Mouse (Mus musculus) adrenal gland, postnatal 36 days (tissue): ENCODE results near the gene Sort1. TPM values are rescaled to one million over a fixed set of nuclear protein-coding genes. Genes with fewer than 3 reads are reported as not detected.

Experiments used
- DNase-seq, 2 experiments: peaks; one replicate each; pipeline ENCODE4 v3.0.0; 2021; ENCODE audit warnings: mixed read lengths in 1 of 2
- total RNA-seq, 2 experiments: library from RNA; stranded (reverse); gene quantifications; 2 replicates each; pipeline ENCODE4 v1.2.3; 2021

Gene Sort1
- total RNA-seq, 2 experiments from 2014 or later, result 40.7 to 50.8 TPM

GRCm38 (mm10) chr3:108327916-108328315, 44.0 kb downstream of the Sort1 start:
- no peak for DNase-seq

- peak; percentile 82 to 87 for DNase-seq
These were observed 44.6 kb downstream of the Sort1 start for GRCm38 (mm10) chr3:108328441-108328841.

- no peak for DNase-seq
These were observed 46.9 kb downstream of the Sort1 start for GRCm38 (mm10) chr3:108330812-108331211.

- no peak for DNase-seq
These were observed 53.0 kb downstream of the Sort1 start for GRCm38 (mm10) chr3:108336878-108337277.

- DNase-seq, result no peak
These were observed 57.2 kb downstream of the Sort1 start for GRCm38 (mm10) chr3:108341040-108341439.

- DNase-seq, result no peak
These were observed 58.3 kb downstream of the Sort1 start for GRCm38 (mm10) chr3:108342185-108342584.

- no peak for DNase-seq
These were observed 62.0 kb downstream of the Sort1 start for GRCm38 (mm10) chr3:108345855-108346254.

- no peak for DNase-seq
These were observed 64.5 kb downstream of the Sort1 start for GRCm38 (mm10) chr3:108348376-108348775.

GRCm38 (mm10) chr3:108355245-108355644, 71.4 kb downstream of the Sort1 start:
- DNase-seq, result no peak

- no peak for DNase-seq
These were observed 73.2 kb downstream of the Sort1 start for GRCm38 (mm10) chr3:108357051-108357450.

GRCm38 (mm10) chr3:108358445-108358844, 74.6 kb downstream of the Sort1 start:
- DNase-seq, result no peak

GRCm38 (mm10) chr3:108360894-108361293, 77.0 kb downstream of the Sort1 start:
- DNase-seq, result no peak

GRCm38 (mm10) chr3:108363626-108364025, 79.7 kb downstream of the Sort1 start:
- DNase-seq, result no peak

- DNase-seq, result no peak
These were observed 80.6 kb downstream of the Sort1 start, which contains the start of gene Mybphl for GRCm38 (mm10) chr3:108364270-108364995. Mybphl (plus strand) TSS chr3:108364911.

- DNase-seq, result no peak
These were observed 83.3 kb downstream of the Sort1 start for GRCm38 (mm10) chr3:108367173-108367572.

GRCm38 (mm10) chr3:108367828-108368227, 83.9 kb downstream of the Sort1 start:
- no peak for DNase-seq

GRCm38 (mm10) chr3:108368721-108369120, 84.8 kb downstream of the Sort1 start:
- no peak for DNase-seq

GRCm38 (mm10) chr3:108372274-108372673, 88.4 kb downstream of the Sort1 start:
- peak; percentile 28 to 51 for DNase-seq

GRCm38 (mm10) chr3:108372691-108373090, 88.8 kb downstream of the Sort1 start:
- DNase-seq, result no peak

GRCm38 (mm10) chr3:108378875-108379663, 95.2 kb downstream of the Sort1 start:
- no peak for DNase-seq

- DNase-seq, result no peak
These were observed 96.8 kb downstream of the Sort1 start for GRCm38 (mm10) chr3:108380695-108381094.

- no peak for DNase-seq
These were observed 98.3 kb downstream of the Sort1 start for GRCm38 (mm10) chr3:108381945-108382875.
